Mouse (Mus musculus): Measurements from ENCODE around the gene Sez6l2. TPM values are rescaled to one million over a fixed set of nuclear protein-coding genes. Genes with fewer than 3 reads are reported as not detected.

Sez6l2 gene
- polyA plus RNA-seq, 1 experiment from 2014 or later = 32.7 TPM

- Histone ChIP-seq H3K4me3 (no peak overlapping the region), H3K9me3 (no peaks in the 10 kb centered on the region), H3K27me3 (no peaks in the 10 kb centered on the region), H3K36me3 (peaks cover 64% of the 10 kb centered on the region), H3K4me1 (replicated peaks) (peaks cover 11% of the 10 kb centered on the region; the same call in 1 of the 2 replicates), H3K9ac (no peak overlapping the region), H3K4me2 (no peak overlapping the region), H3K27ac (no peak overlapping the region)
- no peak for ATAC-seq (ENCODE audit: low FRiP score)
- 47% methylated on average over 6 of the region's 6 CpGs for WGBS
Measured at GRCm38 (mm10) chr7:126941171-126941570, 9.2 kb upstream of the Sez6l2 start.

GRCm38 (mm10) chr7:126941801-126942200, 8.6 kb upstream of the Sez6l2 start:
- H3K9ac ChIP-seq = no peak overlapping the region
- no peaks in the 10 kb centered on the region for H3K27me3 ChIP-seq
- H3K4me3 ChIP-seq = no peak overlapping the region
- no peaks in the 10 kb centered on the region for H3K9me3 ChIP-seq
- no peak for ATAC-seq (ENCODE audit: low FRiP score)
- 55% methylated on average over 5 of the region's 5 CpGs for WGBS
- peaks cover 17% of the 10 kb centered on the region for H3K4me1 ChIP-seq (replicated peaks)
- no peak overlapping the region; the same call in 1 of the 2 replicates for H3K27ac ChIP-seq
- no peak overlapping the region for H3K4me2 ChIP-seq
- H3K36me3 ChIP-seq = peaks cover 61% of the 10 kb centered on the region

GRCm38 (mm10) chr7:126946530-126946929, 3.8 kb upstream of the Sez6l2 start:
- Histone ChIP-seq H3K9ac (no peak overlapping the region), H3K9me3 (no peaks in the 10 kb centered on the region), H3K4me3 (no peak overlapping the region), H3K4me2 (no peak overlapping the region), H3K27ac (no peak overlapping the region), H3K27me3 (no peaks in the 10 kb centered on the region), H3K4me1 (replicated peaks) (peaks cover 49% of the 10 kb centered on the region), H3K36me3 (peaks cover 46% of the 10 kb centered on the region)
- 52% methylated on average over 3 of the region's 3 CpGs for WGBS
- no peak for ATAC-seq (ENCODE audit: low FRiP score)

GRCm38 (mm10) chr7:126948626-126949025, 1.7 kb upstream of the Sez6l2 start:
- peak overlapping the region; percentile 47 for H3K4me3 ChIP-seq
- peak overlapping the region; percentile 95 for H3K4me2 ChIP-seq
- H3K9ac ChIP-seq = peak overlapping the region; percentile 75
- ATAC-seq (ENCODE audit: low FRiP score) = no peak
- WGBS = 77% methylated on average over 10 of the region's 10 CpGs
- H3K27me3 ChIP-seq = peaks cover 14% of the 10 kb centered on the region; the same call in 1 of the 2 replicates
- peak overlapping the region; percentile 95 for H3K27ac ChIP-seq
- peaks cover 28% of the 10 kb centered on the region for H3K36me3 ChIP-seq
- H3K9me3 ChIP-seq = no peaks in the 10 kb centered on the region
- peaks cover 66% of the 10 kb centered on the region for H3K4me1 ChIP-seq (replicated peaks)

- peaks cover 14% of the 10 kb centered on the region; the same call in 1 of the 2 replicates for H3K27me3 ChIP-seq
- peak within 1 kb of the TSS; percentile 95 for H3K27ac ChIP-seq
- peaks cover 70% of the 10 kb centered on the region for H3K4me1 ChIP-seq (replicated peaks)
- H3K4me2 ChIP-seq = peak within 1 kb of the TSS; percentile 95
- no peaks in the 10 kb centered on the region for H3K9me3 ChIP-seq
- H3K36me3 ChIP-seq = peaks cover 26% of the 10 kb centered on the region
- ATAC-seq (ENCODE audit: low FRiP score) = peak; percentile 74
- peak within 1 kb of the TSS; percentile 75 for H3K9ac ChIP-seq
- under 1% methylated on average over 21 of the region's 21 CpGs for WGBS
- H3K4me3 ChIP-seq = peak within 1 kb of the TSS; percentile 47
Measured at GRCm38 (mm10) chr7:126949403-126949792, 965 bp upstream of the Sez6l2 start, which contains the start of gene Asphd1. TSS of gene Asphd1 (minus strand) at chr7:126949582.

- ATAC-seq (ENCODE audit: low FRiP score) = no peak
- peak overlapping the region; percentile 95 for H3K27ac ChIP-seq
- peak overlapping the region; percentile 95 for H3K4me2 ChIP-seq
- H3K4me3 ChIP-seq = peak overlapping the region; percentile 47
- no peaks in the 10 kb centered on the region for H3K9me3 ChIP-seq
- H3K4me1 ChIP-seq (replicated peaks) = peaks cover 70% of the 10 kb centered on the region
- 6% methylated on average over 26 of the region's 26 CpGs for WGBS
- peak overlapping the region; percentile 75 for H3K9ac ChIP-seq
- peaks cover 14% of the 10 kb centered on the region; the same call in 1 of the 2 replicates for H3K27me3 ChIP-seq
- peaks cover 22% of the 10 kb centered on the region for H3K36me3 ChIP-seq
Measured at GRCm38 (mm10) chr7:126950647-126951615, 568 bp downstream of the Sez6l2 start.

- Histone ChIP-seq H3K27ac (peak overlapping the region; percentile 95), H3K4me1 (replicated peaks) (peaks cover 62% of the 10 kb centered on the region), H3K9me3 (no peaks in the 10 kb centered on the region), H3K36me3 (peaks cover 25% of the 10 kb centered on the region), H3K4me2 (peak overlapping the region; percentile 95), H3K27me3 (peaks cover 14% of the 10 kb centered on the region; the same call in 1 of the 2 replicates), H3K4me3 (peak overlapping the region; percentile 47), H3K9ac (peak overlapping the region; percentile 75)
- ATAC-seq (ENCODE audit: low FRiP score) = no peak
- 25% methylated on average over 4 of the region's 4 CpGs for WGBS
Measured at GRCm38 (mm10) chr7:126951741-126952140, 1.4 kb downstream of the Sez6l2 start.

GRCm38 (mm10) chr7:126952646-126953045, 2.3 kb downstream of the Sez6l2 start:
- Histone ChIP-seq H3K36me3 (peaks cover 31% of the 10 kb centered on the region), H3K27me3 (peaks cover 14% of the 10 kb centered on the region; the same call in 1 of the 2 replicates), H3K4me1 (replicated peaks) (peaks cover 58% of the 10 kb centered on the region), H3K9ac (peak overlapping the region; percentile 75), H3K4me3 (peak overlapping the region; percentile 47), H3K27ac (no peak overlapping the region), H3K9me3 (no peaks in the 10 kb centered on the region), H3K4me2 (peak overlapping the region; percentile 95)
- 8% methylated on average over 8 of the region's 8 CpGs for WGBS
- no peak for ATAC-seq (ENCODE audit: low FRiP score)

GRCm38 (mm10) chr7:126955125-126955524, 4.8 kb downstream of the Sez6l2 start:
- no peak overlapping the region for H3K9ac ChIP-seq
- no peak for ATAC-seq (ENCODE audit: low FRiP score)
- no peaks in the 10 kb centered on the region for H3K9me3 ChIP-seq
- peaks cover 56% of the 10 kb centered on the region for H3K36me3 ChIP-seq
- no peak overlapping the region for H3K4me3 ChIP-seq
- H3K27ac ChIP-seq = no peak overlapping the region
- WGBS = 69% methylated on average over 3 of the region's 3 CpGs
- peaks cover 14% of the 10 kb centered on the region; the same call in 1 of the 2 replicates for H3K27me3 ChIP-seq
- H3K4me2 ChIP-seq = no peak overlapping the region
- H3K4me1 ChIP-seq (replicated peaks) = peaks cover 37% of the 10 kb centered on the region

- 75% methylated on average over 9 of the region's 9 CpGs for WGBS
- Histone ChIP-seq H3K27me3 (peaks cover 35% of the 10 kb centered on the region), H3K9me3 (no peaks in the 10 kb centered on the region), H3K27ac (no peak overlapping the region), H3K4me3 (no peak overlapping the region), H3K9ac (no peak overlapping the region), H3K36me3 (peaks cover 93% of the 10 kb centered on the region), H3K4me2 (no peak overlapping the region), H3K4me1 (replicated peaks) (no peaks in the 10 kb centered on the region)
- no peak for ATAC-seq (ENCODE audit: low FRiP score)
Measured at GRCm38 (mm10) chr7:126959780-126960179, 9.4 kb downstream of the Sez6l2 start.

- H3K4me1 ChIP-seq (replicated peaks) = no peaks in the 10 kb centered on the region
- no peak overlapping the region for H3K9ac ChIP-seq
- peaks cover 35% of the 10 kb centered on the region for H3K27me3 ChIP-seq
- H3K36me3 ChIP-seq = peaks cover 91% of the 10 kb centered on the region
- H3K27ac ChIP-seq = no peak overlapping the region
- no peak for ATAC-seq (ENCODE audit: low FRiP score)
- WGBS = 88% methylated on average over 5 of the region's 5 CpGs
- no peaks in the 10 kb centered on the region for H3K9me3 ChIP-seq
- H3K4me2 ChIP-seq = no peak overlapping the region
- H3K4me3 ChIP-seq = no peak overlapping the region
Measured at GRCm38 (mm10) chr7:126961095-126961494, 10.7 kb downstream of the Sez6l2 start.

GRCm38 (mm10) chr7:126961965-126962364, 11.6 kb downstream of the Sez6l2 start:
- H3K36me3 ChIP-seq = peaks cover 90% of the 10 kb centered on the region
- ATAC-seq (ENCODE audit: low FRiP score) = no peak

More at GRCm38 (mm10) chr7:126961965-126962364, 11.6 kb downstream of the Sez6l2 start:
- H3K4me1 ChIP-seq (replicated peaks) = no peaks in the 10 kb centered on the region
- peaks cover 35% of the 10 kb centered on the region for H3K27me3 ChIP-seq
- no peaks in the 10 kb centered on the region for H3K9me3 ChIP-seq
- 89% methylated on average over 4 of the region's 4 CpGs for WGBS
- no peak overlapping the region for H3K4me3 ChIP-seq
- no peak overlapping the region for H3K27ac ChIP-seq
- no peak overlapping the region for H3K9ac ChIP-seq
- H3K4me2 ChIP-seq = no peak overlapping the region

Data from hindbrain, embryonic 13.5 days (tissue).